ENCODE assay signal across 23 mouse cellular contexts in genomic region chr2:147127366-147127765, GRCm38 (mm10). TPM values are rescaled to one million over a fixed set of nuclear protein-coding genes. Genes with fewer than 3 reads are reported as not detected.
"Had no signal": no experiment of that assay in that cellular context is flagged by ENCODE, and none has a peak within 500 bp of the region (broad histone marks: within the 10 kb centered on the region; RNA-seq: fewer than 3 reads in every experiment).

No protein-coding gene starts in this region.

- H3K27me3 ChIP-seq: liver, embryonic 12.5 days; midbrain, embryonic 13.5 days; midbrain, embryonic 15.5 days; neural tube, embryonic 12.5 days; stomach, embryonic 15.5 days had no signal

- H3K27ac ChIP-seq: liver, embryonic 12.5 days; liver, embryonic 14.5 days; macrophage; midbrain, embryonic 13.5 days; midbrain, embryonic 15.5 days; neural tube, embryonic 12.5 days; stomach, embryonic 15.5 days; stomach, postnatal 0 days had no signal

- DNase-seq: lung, adult 18-20 months; lung, embryonic 14.5 days; lung, postnatal 10 days; lung, postnatal 36 days; right cerebral cortex, postnatal 25 days had no signal

- H3K9me3 ChIP-seq: liver, embryonic 12.5 days; megakaryocyte, embryonic 14.5 days; midbrain, embryonic 13.5 days; midbrain, embryonic 15.5 days; neural tube, embryonic 12.5 days; stomach, embryonic 15.5 days had no signal

- H3K4me1 ChIP-seq: liver, embryonic 12.5 days; megakaryocyte, embryonic 14.5 days; midbrain, embryonic 13.5 days; midbrain, embryonic 15.5 days; neural tube, embryonic 12.5 days; stomach, embryonic 15.5 days had no signal

- H3K36me3 ChIP-seq: liver, embryonic 12.5 days; midbrain, embryonic 13.5 days; midbrain, embryonic 15.5 days; neural tube, embryonic 12.5 days; stomach, embryonic 15.5 days had no signal

- H3K4me3 ChIP-seq: liver, embryonic 12.5 days; megakaryocyte, embryonic 14.5 days; midbrain, embryonic 13.5 days; midbrain, embryonic 15.5 days; neural tube, embryonic 12.5 days; stomach, embryonic 15.5 days had no signal

RNA-seq across cellular contexts. Expression of gene Nkx2-4, which starts 42.1 kb away (rescaled TPM):
- total RNA-seq: liver, adult 2 months; megakaryocyte progenitor cell, adult 5-6 weeks; monocyte, adult 5-6 weeks; neutrophil, adult 5-6 weeks had no signal
- polyA plus RNA-seq: liver, adult 2 months; liver, embryonic 12.5 days; liver, embryonic 14.5 days; liver, embryonic 16.5 days; lung, embryonic 14.5 days; lung, embryonic 16.5 days; macrophage; neural tube, embryonic 12.5 days; neural tube, embryonic 14.5 days; spleen, adult 2 months; stomach, embryonic 15.5 days; stomach, postnatal 0 days; urinary bladder, adult 2 months had no signal
